Mouse (Mus musculus): Measurements from ENCODE around the gene Fam136a. TPM values are rescaled to one million over a fixed set of nuclear protein-coding genes. Genes with fewer than 3 reads are reported as not detected.

The Fam136a gene
- polyA plus RNA-seq, 1 experiment = 13.4 TPM

- Histone ChIP-seq H3K27ac (ENCODE audit: control insufficient read depth, insufficient read depth, low read depth, low read length) (no peak overlapping the region), H3K27me3 (ENCODE audit: control insufficient read depth, insufficient read depth, low read length) (no peaks in the 10 kb centered on the region), H3K36me3 (ENCODE audit: control insufficient read depth, insufficient read depth, low read length) (no peaks in the 10 kb centered on the region), H3K4me1 (ENCODE audit: control insufficient read depth, insufficient read depth, low read length) (no peaks in the 10 kb centered on the region; the same call in 1 of the 2 replicates), H3K4me3 (ENCODE audit: control insufficient read depth, low read depth, low read length) (no peak overlapping the region)
- TF ChIP-seq POLR2A (IDR thresholded peaks at IDR 0.05; ENCODE audit: control insufficient read depth, low read depth, low read length) = no peak
- TF ChIP-seq CTCF (IDR thresholded peaks at IDR 0.05; ENCODE audit: control insufficient read depth, insufficient read depth, insufficient replicate concordance, low read depth, low read length) = no peak
These were observed 20.1 kb downstream of the Fam136a start for GRCm38 (mm10) chr6:86385362-86386104.

DNA sequence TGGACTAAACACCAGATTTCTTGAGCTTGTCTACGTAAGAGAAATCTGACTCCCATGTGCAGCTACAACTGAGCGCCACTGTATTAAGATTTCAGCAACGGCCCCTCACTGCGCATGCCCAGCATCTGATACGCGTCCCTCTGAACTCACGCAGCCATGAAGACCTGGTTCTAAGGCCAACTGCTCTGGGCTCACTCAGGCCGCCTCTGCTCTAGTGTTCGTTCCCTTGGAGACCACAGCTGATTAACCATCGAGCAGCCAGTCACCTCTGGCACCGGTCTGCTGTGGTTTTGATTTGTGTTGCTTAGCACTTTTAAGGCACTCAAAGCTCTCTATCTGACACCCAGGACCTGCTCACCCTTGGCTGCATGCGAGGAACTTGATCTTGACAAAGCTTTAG is 21.9 kb downstream of the Fam136a start:
- Histone ChIP-seq H3K27ac (ENCODE audit: control insufficient read depth, insufficient read depth, low read depth, low read length) (0 out of 2 replicates have a peak overlapping the region, but pooled peaks have one; percentile 17), H3K4me1 (ENCODE audit: control insufficient read depth, insufficient read depth, low read length) (no peaks in the 10 kb centered on the region; the same call in 1 of the 2 replicates), H3K4me3 (ENCODE audit: control insufficient read depth, low read depth, low read length) (no peak overlapping the region), H3K36me3 (ENCODE audit: control insufficient read depth, insufficient read depth, low read length) (no peaks in the 10 kb centered on the region), H3K27me3 (ENCODE audit: control insufficient read depth, insufficient read depth, low read length) (no peaks in the 10 kb centered on the region)
- no peak for TF ChIP-seq CTCF (IDR thresholded peaks at IDR 0.05; ENCODE audit: control insufficient read depth, insufficient read depth, insufficient replicate concordance, low read depth, low read length)
- TF ChIP-seq POLR2A (IDR thresholded peaks at IDR 0.05; ENCODE audit: control insufficient read depth, low read depth, low read length) = no peak

DNA sequence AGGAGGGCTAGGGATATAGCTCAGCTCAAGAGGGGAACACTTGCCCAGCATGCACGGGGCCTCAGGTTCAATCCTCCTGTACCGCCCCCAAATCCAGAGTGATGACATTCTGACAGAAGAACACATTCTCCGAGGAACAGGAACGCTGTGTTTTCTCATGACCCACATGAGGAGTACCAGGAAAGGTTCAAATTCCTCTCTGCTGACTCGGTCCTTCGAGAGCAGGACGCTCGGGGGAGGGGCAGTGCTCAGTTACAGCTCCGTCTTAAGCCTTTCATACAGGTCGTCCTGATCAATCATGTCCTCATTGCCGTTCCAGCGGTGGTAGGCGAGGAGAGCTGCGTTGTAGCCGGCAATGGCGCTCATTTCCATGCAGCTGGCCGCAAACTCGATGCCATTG is 23.0 kb downstream of the Fam136a start:
- Histone ChIP-seq H3K4me1 (ENCODE audit: control insufficient read depth, insufficient read depth, low read length) (no peaks in the 10 kb centered on the region; the same call in 1 of the 2 replicates), H3K36me3 (ENCODE audit: control insufficient read depth, insufficient read depth, low read length) (no peaks in the 10 kb centered on the region), H3K4me3 (ENCODE audit: control insufficient read depth, low read depth, low read length) (no peak overlapping the region), H3K27ac (ENCODE audit: control insufficient read depth, insufficient read depth, low read depth, low read length) (no peak overlapping the region), H3K27me3 (ENCODE audit: control insufficient read depth, insufficient read depth, low read length) (no peaks in the 10 kb centered on the region)
- TF ChIP-seq POLR2A (IDR thresholded peaks at IDR 0.05; ENCODE audit: control insufficient read depth, low read depth, low read length) (no peak), CTCF (IDR thresholded peaks at IDR 0.05; ENCODE audit: control insufficient read depth, insufficient read depth, insufficient replicate concordance, low read depth, low read length) (no peak)

DNA sequence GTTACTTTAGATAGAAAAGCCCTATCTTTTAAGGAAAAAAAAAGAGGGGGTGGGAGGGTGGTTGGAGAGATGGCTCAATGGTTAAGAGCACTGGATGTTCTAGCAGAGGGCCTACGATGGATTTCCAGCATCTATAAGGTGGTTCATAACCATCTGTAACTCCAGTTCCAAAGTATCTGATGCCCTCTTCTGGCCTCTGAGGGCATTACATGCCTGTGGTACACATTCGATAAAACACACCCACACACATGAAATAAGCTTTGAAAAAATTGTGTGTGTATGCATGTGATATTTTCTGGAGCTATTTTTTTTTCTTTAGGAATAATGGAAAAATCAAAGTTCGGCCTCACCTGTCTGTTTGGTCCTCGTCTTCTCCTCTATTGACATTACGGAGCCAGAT is 25.9 kb downstream of the Fam136a start:
- Histone ChIP-seq H3K4me3 (ENCODE audit: control insufficient read depth, low read depth, low read length) (no peak overlapping the region), H3K4me1 (ENCODE audit: control insufficient read depth, insufficient read depth, low read length) (peaks cover 3% of the 10 kb centered on the region; the same call in 1 of the 2 replicates), H3K36me3 (ENCODE audit: control insufficient read depth, insufficient read depth, low read length) (no peaks in the 10 kb centered on the region), H3K27me3 (ENCODE audit: control insufficient read depth, insufficient read depth, low read length) (no peaks in the 10 kb centered on the region), H3K27ac (ENCODE audit: control insufficient read depth, insufficient read depth, low read depth, low read length) (no peak overlapping the region)
- no peak for TF ChIP-seq POLR2A (IDR thresholded peaks at IDR 0.05; ENCODE audit: control insufficient read depth, low read depth, low read length)
- no peak for TF ChIP-seq CTCF (IDR thresholded peaks at IDR 0.05; ENCODE audit: control insufficient read depth, insufficient read depth, insufficient replicate concordance, low read depth, low read length)

DNA sequence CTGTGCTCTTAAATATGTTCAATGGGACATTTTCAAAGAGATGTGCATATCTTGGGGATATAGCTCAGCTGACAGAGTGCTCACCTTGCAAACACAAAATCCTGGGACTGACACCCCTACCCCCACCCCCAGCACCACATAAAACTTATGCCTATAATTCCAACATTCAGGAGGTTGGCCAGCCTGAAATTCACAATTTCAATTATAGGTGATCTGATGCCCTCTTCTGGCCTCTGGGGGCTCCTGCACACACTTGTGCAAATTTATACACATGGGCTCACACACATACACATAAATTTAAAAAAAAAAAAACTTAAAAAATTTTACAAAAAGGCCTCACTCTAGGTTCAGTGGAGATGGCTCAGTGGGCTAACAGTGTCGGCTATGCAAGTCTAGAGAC is 27.7 kb downstream of the Fam136a start:
- H3K4me3 ChIP-seq (ENCODE audit: control insufficient read depth, low read depth, low read length) = no peak overlapping the region
- no peak for TF ChIP-seq CTCF (IDR thresholded peaks at IDR 0.05; ENCODE audit: control insufficient read depth, insufficient read depth, insufficient replicate concordance, low read depth, low read length)
- no peak for TF ChIP-seq POLR2A (IDR thresholded peaks at IDR 0.05; ENCODE audit: control insufficient read depth, low read depth, low read length)
- no peak overlapping the region for H3K27ac ChIP-seq (ENCODE audit: control insufficient read depth, insufficient read depth, low read depth, low read length)
- peaks cover 5% of the 10 kb centered on the region for H3K4me1 ChIP-seq (ENCODE audit: control insufficient read depth, insufficient read depth, low read length)
- H3K27me3 ChIP-seq (ENCODE audit: control insufficient read depth, insufficient read depth, low read length) = no peaks in the 10 kb centered on the region
- H3K36me3 ChIP-seq (ENCODE audit: control insufficient read depth, insufficient read depth, low read length) = no peaks in the 10 kb centered on the region

DNA sequence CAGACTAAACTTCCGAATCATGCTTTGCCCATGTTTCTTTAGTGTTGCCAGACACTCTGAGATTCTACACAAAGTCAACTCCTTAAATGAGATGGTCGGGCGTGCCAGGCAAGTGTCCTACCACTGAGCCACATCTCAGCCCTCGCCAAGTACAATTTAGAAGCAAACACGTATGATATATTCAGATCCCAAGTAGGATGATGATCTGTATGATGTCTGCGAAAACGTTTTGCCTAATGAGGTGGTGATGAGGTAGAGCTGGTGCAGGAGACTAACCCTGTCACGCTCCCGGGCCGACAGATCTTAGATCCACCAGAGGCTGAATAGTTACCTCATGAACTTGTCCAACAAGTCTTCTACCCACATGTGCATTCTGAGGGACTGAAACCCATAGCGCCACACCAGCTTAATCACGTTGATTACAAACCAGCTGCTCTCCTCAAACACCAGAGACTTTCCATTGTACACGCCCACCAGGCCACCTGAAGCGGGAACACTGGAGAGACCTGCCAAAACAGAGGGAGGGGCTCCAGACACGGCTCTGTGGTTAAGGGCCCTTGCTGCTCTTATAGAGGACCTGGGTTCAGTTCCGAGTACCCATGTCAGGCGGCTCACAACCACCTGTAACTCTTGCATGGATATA is 28.8 kb downstream of the Fam136a start:
- Histone ChIP-seq H3K4me1 (ENCODE audit: control insufficient read depth, insufficient read depth, low read length) (peaks cover 5% of the 10 kb centered on the region), H3K27ac (ENCODE audit: control insufficient read depth, insufficient read depth, low read depth, low read length) (no peak overlapping the region), H3K27me3 (ENCODE audit: control insufficient read depth, insufficient read depth, low read length) (no peaks in the 10 kb centered on the region), H3K4me3 (ENCODE audit: control insufficient read depth, low read depth, low read length) (no peak overlapping the region), H3K36me3 (ENCODE audit: control insufficient read depth, insufficient read depth, low read length) (no peaks in the 10 kb centered on the region)
- TF ChIP-seq CTCF (IDR thresholded peaks at IDR 0.05; ENCODE audit: control insufficient read depth, insufficient read depth, insufficient replicate concordance, low read depth, low read length) (no peak), POLR2A (IDR thresholded peaks at IDR 0.05; ENCODE audit: control insufficient read depth, low read depth, low read length) (no peak)

DNA sequence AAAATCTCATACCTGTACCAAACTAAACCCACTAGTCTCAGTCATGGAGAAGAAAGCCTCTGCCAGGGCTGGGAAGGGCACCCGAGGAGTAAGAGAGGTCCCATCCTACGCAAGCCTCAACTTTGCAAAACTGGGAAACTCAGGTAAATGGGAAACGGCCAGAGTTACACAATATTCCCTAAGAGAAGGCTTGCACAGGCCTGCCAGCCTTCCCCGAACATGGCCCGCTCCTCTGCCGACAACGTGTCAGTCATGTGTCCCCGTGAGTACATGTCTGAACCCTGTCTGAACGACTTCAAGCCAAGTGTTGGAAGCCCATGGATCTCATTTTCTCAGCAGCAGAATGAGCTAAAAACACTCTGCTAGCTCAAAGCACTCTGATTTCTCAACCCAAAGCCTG is 29.6 kb downstream of the Fam136a start:
- Histone ChIP-seq H3K4me3 (ENCODE audit: control insufficient read depth, low read depth, low read length) (no peak overlapping the region), H3K27me3 (ENCODE audit: control insufficient read depth, insufficient read depth, low read length) (no peaks in the 10 kb centered on the region)
- TF ChIP-seq CTCF (IDR thresholded peaks at IDR 0.05; ENCODE audit: control insufficient read depth, insufficient read depth, insufficient replicate concordance, low read depth, low read length) (no peak), POLR2A (IDR thresholded peaks at IDR 0.05; ENCODE audit: control insufficient read depth, low read depth, low read length) (no peak)

More for the DNA sequence above, 29.6 kb downstream of the Fam136a start:
- Histone ChIP-seq H3K27ac (ENCODE audit: control insufficient read depth, insufficient read depth, low read depth, low read length) (no peak overlapping the region), H3K36me3 (ENCODE audit: control insufficient read depth, insufficient read depth, low read length) (no peaks in the 10 kb centered on the region), H3K4me1 (ENCODE audit: control insufficient read depth, insufficient read depth, low read length) (peaks cover 5% of the 10 kb centered on the region)

Data from testis, adult 2 months (tissue).